Mouse (Mus musculus): ENCODE measurements around the gene Lima1. TPM values are rescaled to one million over a fixed set of nuclear protein-coding genes. Genes with fewer than 3 reads are reported as not detected.

Gene Lima1
- polyA plus RNA-seq, 1 experiment from 2014 or later, result 12.9 TPM

- no peak overlapping the region for H3K4me3 ChIP-seq (ENCODE audit: low read length)
- H3K9me3 ChIP-seq (ENCODE audit: control insufficient read depth, low read length), result no peaks in the 10 kb centered on the region
- H3K27me3 ChIP-seq (replicated peaks; ENCODE audit: control insufficient read depth, insufficient read depth, low read length), result no peaks in the 10 kb centered on the region
- peaks cover 2% of the 10 kb centered on the region; the same call in 1 of the 2 replicates for H3K4me1 ChIP-seq (ENCODE audit: control insufficient read depth, insufficient read depth, low read depth, low read length)
- 65% methylated on average over 8 of the region's 8 CpGs for WGBS
- no peak overlapping the region for H3K9ac ChIP-seq (ENCODE audit: low read depth, low read length)
- no peak for ATAC-seq
- no peaks in the 10 kb centered on the region for H3K36me3 ChIP-seq (ENCODE audit: control insufficient read depth, insufficient read depth, low read length)
- no peak overlapping the region for H3K4me2 ChIP-seq (ENCODE audit: low read length)
- no peak overlapping the region for H3K27ac ChIP-seq (ENCODE audit: low read depth, low read length)
Measured at GRCm38 (mm10) chr15:99847937-99848336, 27.3 kb downstream of the Lima1 start.

GRCm38 (mm10) chr15:99847207-99847881 is 27.9 kb downstream of the Lima1 start:
- WGBS, result 72% methylated on average over 13 of the region's 13 CpGs
- peaks cover 2% of the 10 kb centered on the region; the same call in 1 of the 2 replicates for H3K4me1 ChIP-seq (ENCODE audit: control insufficient read depth, insufficient read depth, low read depth, low read length)
- no peak overlapping the region for H3K4me3 ChIP-seq (ENCODE audit: low read length)
- no peaks in the 10 kb centered on the region for H3K9me3 ChIP-seq (ENCODE audit: control insufficient read depth, low read length)
- no peaks in the 10 kb centered on the region for H3K27me3 ChIP-seq (replicated peaks; ENCODE audit: control insufficient read depth, insufficient read depth, low read length)
- H3K27ac ChIP-seq (ENCODE audit: low read depth, low read length), result no peak overlapping the region
- H3K9ac ChIP-seq (ENCODE audit: low read depth, low read length), result no peak overlapping the region
- H3K36me3 ChIP-seq (ENCODE audit: control insufficient read depth, insufficient read depth, low read length), result no peaks in the 10 kb centered on the region
- no peak for ATAC-seq
- no peak overlapping the region for H3K4me2 ChIP-seq (ENCODE audit: low read length)

- H3K9me3 ChIP-seq (ENCODE audit: control insufficient read depth, low read length), result no peaks in the 10 kb centered on the region
- WGBS, result 45% methylated on average over 6 of the region's 6 CpGs
- H3K27ac ChIP-seq (ENCODE audit: low read depth, low read length), result no peak overlapping the region
- no peak overlapping the region for H3K4me2 ChIP-seq (ENCODE audit: low read length)
- H3K4me1 ChIP-seq (ENCODE audit: control insufficient read depth, insufficient read depth, low read depth, low read length), result peaks cover 2% of the 10 kb centered on the region; the same call in 1 of the 2 replicates
- ATAC-seq, result no peak
- H3K36me3 ChIP-seq (ENCODE audit: control insufficient read depth, insufficient read depth, low read length), result 0 out of 2 replicates have a peak, but pooled peaks cover 4% of the 10 kb centered on the region
- no peak overlapping the region for H3K4me3 ChIP-seq (ENCODE audit: low read length)
- no peaks in the 10 kb centered on the region for H3K27me3 ChIP-seq (replicated peaks; ENCODE audit: control insufficient read depth, insufficient read depth, low read length)
- H3K9ac ChIP-seq (ENCODE audit: low read depth, low read length), result no peak overlapping the region
Measured at GRCm38 (mm10) chr15:99846633-99847032, 28.6 kb downstream of the Lima1 start.

- 89% methylated on average over 3 of the region's 3 CpGs for WGBS
- no peak for ATAC-seq
Measured at GRCm38 (mm10) chr15:99843856-99844255, 31.4 kb downstream of the Lima1 start.

GRCm38 (mm10) chr15:99839910-99840309 is 35.3 kb downstream of the Lima1 start:
- Histone ChIP-seq H3K27ac (ENCODE audit: low read depth, low read length) (no peak overlapping the region), H3K9ac (ENCODE audit: low read depth, low read length) (no peak overlapping the region), H3K4me2 (ENCODE audit: low read length) (no peak overlapping the region), H3K4me1 (ENCODE audit: control insufficient read depth, insufficient read depth, low read depth, low read length) (no peaks in the 10 kb centered on the region), H3K4me3 (ENCODE audit: low read length) (no peak overlapping the region), H3K9me3 (ENCODE audit: control insufficient read depth, low read length) (0 out of 2 replicates have a peak, but pooled peaks cover 2% of the 10 kb centered on the region), H3K36me3 (ENCODE audit: control insufficient read depth, insufficient read depth, low read length) (0 out of 2 replicates have a peak, but pooled peaks cover 4% of the 10 kb centered on the region), H3K27me3 (replicated peaks; ENCODE audit: control insufficient read depth, insufficient read depth, low read length) (no peaks in the 10 kb centered on the region)
- ATAC-seq, result no peak
- 78% methylated on average over 2 of the region's 2 CpGs for WGBS

More at GRCm38 (mm10) chr15:99843856-99844255, 31.4 kb downstream of the Lima1 start:
- 0 out of 2 replicates have a peak, but pooled peaks cover 4% of the 10 kb centered on the region for H3K36me3 ChIP-seq (ENCODE audit: control insufficient read depth, insufficient read depth, low read length)
- no peaks in the 10 kb centered on the region for H3K27me3 ChIP-seq (replicated peaks; ENCODE audit: control insufficient read depth, insufficient read depth, low read length)
- no peak overlapping the region for H3K27ac ChIP-seq (ENCODE audit: low read depth, low read length)
- H3K9ac ChIP-seq (ENCODE audit: low read depth, low read length), result no peak overlapping the region
- no peak overlapping the region for H3K4me3 ChIP-seq (ENCODE audit: low read length)
- peaks cover 2% of the 10 kb centered on the region; the same call in 1 of the 2 replicates for H3K4me1 ChIP-seq (ENCODE audit: control insufficient read depth, insufficient read depth, low read depth, low read length)
- H3K9me3 ChIP-seq (ENCODE audit: control insufficient read depth, low read length), result 0 out of 2 replicates have a peak, but pooled peaks cover 2% of the 10 kb centered on the region
- no peak overlapping the region for H3K4me2 ChIP-seq (ENCODE audit: low read length)

- Histone ChIP-seq H3K4me2 (ENCODE audit: low read length) (no peak overlapping the region), H3K4me1 (ENCODE audit: control insufficient read depth, insufficient read depth, low read depth, low read length) (no peaks in the 10 kb centered on the region), H3K36me3 (ENCODE audit: control insufficient read depth, insufficient read depth, low read length) (0 out of 2 replicates have a peak, but pooled peaks cover 4% of the 10 kb centered on the region), H3K9me3 (ENCODE audit: control insufficient read depth, low read length) (0 out of 2 replicates have a peak, but pooled peaks cover 2% of the 10 kb centered on the region), H3K9ac (ENCODE audit: low read depth, low read length) (no peak overlapping the region), H3K27me3 (replicated peaks; ENCODE audit: control insufficient read depth, insufficient read depth, low read length) (no peaks in the 10 kb centered on the region), H3K27ac (ENCODE audit: low read depth, low read length) (no peak overlapping the region), H3K4me3 (ENCODE audit: low read length) (no peak overlapping the region)
- ATAC-seq, result no peak
- WGBS, result 81% methylated on average over 13 of the region's 13 CpGs
Measured at GRCm38 (mm10) chr15:99839165-99839840, 36.0 kb downstream of the Lima1 start.

GRCm38 (mm10) chr15:99837561-99837960 is 37.7 kb downstream of the Lima1 start:
- H3K4me3 ChIP-seq (ENCODE audit: low read length), result no peak overlapping the region
- ATAC-seq, result no peak
- 85% methylated on average over 7 of the region's 7 CpGs for WGBS
- no peaks in the 10 kb centered on the region for H3K4me1 ChIP-seq (ENCODE audit: control insufficient read depth, insufficient read depth, low read depth, low read length)
- no peak overlapping the region for H3K27ac ChIP-seq (ENCODE audit: low read depth, low read length)
- H3K9me3 ChIP-seq (ENCODE audit: control insufficient read depth, low read length), result 0 out of 2 replicates have a peak, but pooled peaks cover 2% of the 10 kb centered on the region
- 0 out of 2 replicates have a peak, but pooled peaks cover 4% of the 10 kb centered on the region for H3K36me3 ChIP-seq (ENCODE audit: control insufficient read depth, insufficient read depth, low read length)
- H3K27me3 ChIP-seq (replicated peaks; ENCODE audit: control insufficient read depth, insufficient read depth, low read length), result no peaks in the 10 kb centered on the region
- no peak overlapping the region for H3K9ac ChIP-seq (ENCODE audit: low read depth, low read length)
- H3K4me2 ChIP-seq (ENCODE audit: low read length), result no peak overlapping the region

GRCm38 (mm10) chr15:99835191-99835590 is 40.1 kb downstream of the Lima1 start:
- ATAC-seq, result no peak
- Histone ChIP-seq H3K4me1 (ENCODE audit: control insufficient read depth, insufficient read depth, low read depth, low read length) (no peaks in the 10 kb centered on the region), H3K36me3 (ENCODE audit: control insufficient read depth, insufficient read depth, low read length) (no peaks in the 10 kb centered on the region), H3K9me3 (ENCODE audit: control insufficient read depth, low read length) (no peaks in the 10 kb centered on the region), H3K27me3 (replicated peaks; ENCODE audit: control insufficient read depth, insufficient read depth, low read length) (no peaks in the 10 kb centered on the region), H3K4me2 (ENCODE audit: low read length) (no peak overlapping the region), H3K27ac (ENCODE audit: low read depth, low read length) (no peak overlapping the region), H3K9ac (ENCODE audit: low read depth, low read length) (no peak overlapping the region), H3K4me3 (ENCODE audit: low read length) (no peak overlapping the region)
- WGBS, result 76% methylated on average over 9 of the region's 9 CpGs

GRCm38 (mm10) chr15:99834681-99835080 is 40.6 kb downstream of the Lima1 start:
- no peak overlapping the region for H3K4me3 ChIP-seq (ENCODE audit: low read length)
- no peaks in the 10 kb centered on the region for H3K27me3 ChIP-seq (replicated peaks; ENCODE audit: control insufficient read depth, insufficient read depth, low read length)
- ATAC-seq, result no peak
- H3K9ac ChIP-seq (ENCODE audit: low read depth, low read length), result no peak overlapping the region
- no peak overlapping the region for H3K4me2 ChIP-seq (ENCODE audit: low read length)
- H3K36me3 ChIP-seq (ENCODE audit: control insufficient read depth, insufficient read depth, low read length), result no peaks in the 10 kb centered on the region
- H3K4me1 ChIP-seq (ENCODE audit: control insufficient read depth, insufficient read depth, low read depth, low read length), result no peaks in the 10 kb centered on the region
- no peak overlapping the region for H3K27ac ChIP-seq (ENCODE audit: low read depth, low read length)
- WGBS, result 93% methylated on average over 3 of the region's 3 CpGs
- no peaks in the 10 kb centered on the region for H3K9me3 ChIP-seq (ENCODE audit: control insufficient read depth, low read length)

Data from hindbrain, embryonic 16.5 days (tissue).